Mouse (Mus musculus) lung, postnatal 0 days (tissue): Measurements from ENCODE around the gene Banp. TPM values are rescaled to one million over a fixed set of nuclear protein-coding genes. Genes with fewer than 3 reads are reported as not detected.

Source experiments
- ATAC-seq: fragments of 200-750 bp; cut with Nextera tagmentation; 2 replicates; pipeline ENCODE4 v1.8.0; 2017; ENCODE audit warnings: moderate library complexity
- DNase-seq: peaks from one replicate; pipeline ENCODE4 v3.0.0-alpha.2; 2016; ENCODE audit warnings: low spot score
- H3K27ac ChIP-seq: fragments of 300-500 bp; sonication (generic); 2 replicates; pipeline ENCODE4 v1.5.1; 2014; ENCODE audit warnings: antibody characterized with exemption, mild to moderate bottlenecking, low read length, mixed read lengths
- H3K27me3 ChIP-seq: fragments of 300-500 bp; sonication (generic); replicated peaks from 2 replicates; pipeline ENCODE4 v1.6.1; 2014; ENCODE audit warnings: low read length, mixed read lengths; ENCODE audit not compliant: insufficient read depth
- H3K36me3 ChIP-seq: fragments of 300-500 bp; sonication (generic); 2 replicates; pipeline ENCODE4 v1.6.1; 2014; ENCODE audit warnings: low read length, mixed read lengths; ENCODE audit not compliant: insufficient read depth
- H3K4me1 ChIP-seq: fragments of 300-500 bp; sonication (generic); 2 replicates; pipeline ENCODE4 v1.6.1; 2014; ENCODE audit warnings: antibody characterized with exemption, low read depth, low read length, mixed read lengths; ENCODE audit not compliant: insufficient read depth
- H3K4me2 ChIP-seq: fragments of 300-500 bp; sonication (generic); replicated peaks from 2 replicates; pipeline ENCODE4 v1.6.1; 2014; ENCODE audit warnings: low read depth, mild to moderate bottlenecking, low read length, moderate library complexity, mixed read lengths
- H3K4me3 ChIP-seq: fragments of 300-500 bp; sonication (generic); 2 replicates; pipeline ENCODE4 v1.5.1; 2014; ENCODE audit warnings: low read depth, low read length
- H3K9ac ChIP-seq: fragments of 300-500 bp; sonication (generic); replicated peaks from 2 replicates; pipeline ENCODE4 v1.6.1; 2014; ENCODE audit warnings: low read depth, mild to moderate bottlenecking
- H3K9me3 ChIP-seq: fragments of 300-500 bp; sonication (generic); 2 replicates; pipeline ENCODE4 v1.6.1; 2016; ENCODE audit warnings: low read length, mixed read lengths
- CTCF ChIP-seq: IDR thresholded peaks from 2 replicates; pipeline ENCODE4 v1.5.1; 2016; ENCODE audit warnings: antibody characterized with exemption, mild to moderate bottlenecking
- EP300 ChIP-seq: IDR thresholded peaks from 2 replicates; pipeline ENCODE4 v1.6.1; 2016; ENCODE audit warnings: antibody characterized with exemption, mild to moderate bottlenecking, control low read depth
- WGBS: fragments of 180-500 bp; shearing (Covaris S2); extraction: QIAGEN DNeasy Blood & Tissue Kit; methylation state at CpG from one replicate; pipeline ENCODE4 v1.1.7; 2014; 5-methylcytosine and 5-hydroxymethylcytosine counted together
- polyA plus RNA-seq: library from polyadenylated mRNA; unstranded; fragments of >200 nt; fragmentation: Nextera tagmentation; extraction: Ambion mirVana; gene quantifications from 2 replicates; pipeline ENCODE4 v1.2.1, GENCODE M21; 2015

The Banp gene
- polyA plus RNA-seq, 1 experiment from 2014 or later = 17.1 TPM

- Histone ChIP-seq H3K4me1 (peaks cover 7% of the 10 kb centered on the region; the same call in 1 of the 2 replicates), H3K4me3 (no peak overlapping the region), H3K4me2 (no peak overlapping the region), H3K9ac (no peak overlapping the region), H3K36me3 (0 out of 2 replicates have a peak, but pooled peaks cover 13% of the 10 kb centered on the region), H3K27me3 (no peaks in the 10 kb centered on the region), H3K9me3 (no peaks in the 10 kb centered on the region), H3K27ac (no peak overlapping the region)
- ATAC-seq = peak; percentile 23; the same call in 1 of the 2 replicates
- TF ChIP-seq EP300 (no peak), CTCF (no peak)
- DNase-seq = peak; percentile 24
- 64% methylated on average over 4 of the region's 4 CpGs for WGBS
These were observed 73.2 kb downstream of the Banp start for GRCm38 (mm10) chr8:122022705-122023104.

GRCm38 (mm10) chr8:122025546-122025945 is 76.0 kb downstream of the Banp start:
- no peaks in the 10 kb centered on the region for H3K9me3 ChIP-seq
- TF ChIP-seq CTCF (no peak), EP300 (no peak)
- 0 out of 2 replicates have a peak, but pooled peaks cover 13% of the 10 kb centered on the region for H3K36me3 ChIP-seq
- no peaks in the 10 kb centered on the region for H3K27me3 ChIP-seq
- H3K9ac ChIP-seq = no peak overlapping the region
- 89% methylated on average over 9 of the region's 9 CpGs for WGBS
- no peak overlapping the region for H3K27ac ChIP-seq
- ATAC-seq = no peak
- H3K4me2 ChIP-seq = no peak overlapping the region
- DNase-seq = no peak
- no peak overlapping the region for H3K4me3 ChIP-seq
- H3K4me1 ChIP-seq = peaks cover 7% of the 10 kb centered on the region; the same call in 1 of the 2 replicates

GRCm38 (mm10) chr8:122028116-122028515 is 78.6 kb downstream of the Banp start:
- no peak for TF ChIP-seq EP300
- no peak for TF ChIP-seq CTCF
- Histone ChIP-seq H3K9me3 (no peaks in the 10 kb centered on the region), H3K27me3 (no peaks in the 10 kb centered on the region), H3K27ac (no peak overlapping the region), H3K4me1 (no peaks in the 10 kb centered on the region), H3K9ac (no peak overlapping the region), H3K4me2 (no peak overlapping the region), H3K36me3 (0 out of 2 replicates have a peak, but pooled peaks cover 13% of the 10 kb centered on the region), H3K4me3 (no peak overlapping the region)
- WGBS = 80% methylated on average over 4 of the region's 4 CpGs
- DNase-seq = no peak
- no peak for ATAC-seq

GRCm38 (mm10) chr8:122030965-122031364 is 81.4 kb downstream of the Banp start:
- 54% methylated on average over 7 of the region's 7 CpGs for WGBS
- no peak for DNase-seq

GRCm38 (mm10) chr8:122032741-122033140 is 83.2 kb downstream of the Banp start:
- Histone ChIP-seq H3K27me3 (no peaks in the 10 kb centered on the region), H3K27ac (no peak overlapping the region), H3K36me3 (no peaks in the 10 kb centered on the region), H3K9ac (no peak overlapping the region), H3K4me3 (no peak overlapping the region), H3K4me1 (no peaks in the 10 kb centered on the region), H3K4me2 (no peak overlapping the region), H3K9me3 (no peaks in the 10 kb centered on the region)
- ATAC-seq (no peak), DNase-seq (no peak)
- WGBS = 26% methylated on average over 9 of the region's 9 CpGs
- no peak for TF ChIP-seq CTCF
- TF ChIP-seq EP300 = no peak

More at GRCm38 (mm10) chr8:122030965-122031364, 81.4 kb downstream of the Banp start:
- TF ChIP-seq CTCF = no peak
- TF ChIP-seq EP300 = no peak
- no peaks in the 10 kb centered on the region for H3K9me3 ChIP-seq
- 0 out of 2 replicates have a peak, but pooled peaks cover 3% of the 10 kb centered on the region for H3K36me3 ChIP-seq
- no peaks in the 10 kb centered on the region for H3K27me3 ChIP-seq
- H3K4me2 ChIP-seq = no peak overlapping the region
- no peaks in the 10 kb centered on the region for H3K4me1 ChIP-seq
- no peak overlapping the region for H3K4me3 ChIP-seq
- ATAC-seq = no peak
- no peak overlapping the region for H3K9ac ChIP-seq
- H3K27ac ChIP-seq = no peak overlapping the region

- Histone ChIP-seq H3K4me1 (no peaks in the 10 kb centered on the region), H3K27me3 (no peaks in the 10 kb centered on the region), H3K4me2 (no peak overlapping the region), H3K9ac (no peak overlapping the region), H3K4me3 (no peak overlapping the region), H3K9me3 (no peaks in the 10 kb centered on the region), H3K36me3 (no peaks in the 10 kb centered on the region), H3K27ac (no peak overlapping the region)
- no peak for TF ChIP-seq EP300
- no peak for TF ChIP-seq CTCF
- DNase-seq = no peak
- no peak for ATAC-seq
- WGBS = 54% methylated on average over 7 of the region's 7 CpGs
These were observed 86.0 kb downstream of the Banp start for GRCm38 (mm10) chr8:122035543-122035942.

GRCm38 (mm10) chr8:122036325-122036724 is 86.8 kb downstream of the Banp start:
- Histone ChIP-seq H3K9ac (no peak overlapping the region), H3K4me2 (no peak overlapping the region), H3K4me1 (no peaks in the 10 kb centered on the region), H3K27me3 (no peaks in the 10 kb centered on the region), H3K4me3 (no peak overlapping the region), H3K27ac (no peak overlapping the region), H3K9me3 (no peaks in the 10 kb centered on the region), H3K36me3 (no peaks in the 10 kb centered on the region)
- TF ChIP-seq EP300 = no peak
- no peak for TF ChIP-seq CTCF
- ATAC-seq (no peak), DNase-seq (no peak)
- WGBS = 66% methylated on average over 6 of the region's 6 CpGs
